In genomic region chr11:35827714-35828113, GRCm38 (mm10) we compare ENCODE assay signal across 16 mouse cellular contexts. TPM values are rescaled to one million over a fixed set of nuclear protein-coding genes. Genes with fewer than 3 reads are reported as not detected.
"Had no signal": no experiment of that assay in that cellular context is flagged by ENCODE, and none has a peak within 500 bp of the region (broad histone marks: within the 10 kb centered on the region; RNA-seq: fewer than 3 reads in every experiment).

No protein-coding gene starts in this region.

- H3K4me3 ChIP-seq: kidney, embryonic 15.5 days; limb, embryonic 10.5 days; midbrain, embryonic 10.5 days; midbrain, embryonic 15.5 days; neural tube, embryonic 15.5 days had no signal

- H3K4me2 ChIP-seq: kidney, embryonic 15.5 days; midbrain, embryonic 15.5 days; neural tube, embryonic 15.5 days had no signal

- H3K9me3 ChIP-seq: kidney, embryonic 15.5 days; limb, embryonic 10.5 days; midbrain, embryonic 10.5 days; midbrain, embryonic 15.5 days; neural tube, embryonic 15.5 days had no signal

- H3K9ac ChIP-seq: kidney, embryonic 15.5 days; liver, embryonic 14.5 days; midbrain, embryonic 15.5 days; neural tube, embryonic 15.5 days had no signal

- DNase-seq: kidney, adult 2 months; kidney, postnatal 14 days; lung, adult 2 months; retina, postnatal 1 day; right cerebral cortex, postnatal 4 days; spleen, adult 18-20 months; thymus, adult 18-20 months; thymus, postnatal 14 days had no signal

- ATAC-seq: intestine, embryonic 16.5 days; lung, postnatal 0 days; midbrain, embryonic 15.5 days had no signal

- H3K27ac ChIP-seq: kidney, embryonic 15.5 days; limb, embryonic 10.5 days; liver, embryonic 14.5 days; midbrain, embryonic 10.5 days; midbrain, embryonic 15.5 days; neural tube, embryonic 15.5 days had no signal

- H3K27me3 ChIP-seq: kidney, embryonic 15.5 days; midbrain, embryonic 15.5 days; neural tube, embryonic 15.5 days had no signal

- H3K4me1 ChIP-seq: kidney, embryonic 15.5 days; limb, embryonic 10.5 days had no signal

RNA-seq across cellular contexts. Expression of gene Fbll1, which starts 29.0 kb away (rescaled TPM):
- polyA plus RNA-seq: limb, embryonic 10.5 days; liver, embryonic 14.5 days; lung, adult 2 months; lung, postnatal 0 days had no signal
